Mouse (Mus musculus): ENCODE measurements around the gene Rhox11. TPM values are rescaled to one million over a fixed set of nuclear protein-coding genes. Genes with fewer than 3 reads are reported as not detected.
"Not testable (repeated sequence)": the region's sequence is repeated elsewhere in the genome, so short reads cannot be mapped to it uniquely, and the experiment has no call there.

Gene Rhox11
- total RNA-seq (2021) = not detected
- long read RNA-seq, experiment 1 = 0 reads
- long read RNA-seq, experiment 2 = 0 reads

DNA sequence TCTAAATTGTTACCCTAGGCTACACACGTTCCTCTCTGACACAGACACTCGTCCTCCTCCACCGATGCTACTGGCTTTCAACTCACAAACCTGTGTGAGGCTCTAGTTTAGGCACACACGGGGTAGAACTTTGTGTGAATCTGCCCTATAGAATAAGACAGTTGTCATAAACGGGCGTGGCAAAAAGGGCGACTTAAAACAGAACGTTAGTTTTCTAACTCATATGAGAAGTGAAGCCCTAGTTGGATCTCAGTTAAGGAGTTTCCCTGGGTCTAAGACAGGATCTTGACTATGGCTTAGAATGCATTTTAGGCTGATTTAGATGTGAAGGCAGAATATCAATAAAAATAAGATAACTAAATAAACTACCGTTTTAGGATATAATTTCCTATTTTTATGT is at the start of gene Rhox11:
TSS of gene Rhox11 (minus strand) at position 101 of the 400 bp plus-strand sequence.
- DNase-seq = no peak
- Histone ChIP-seq H3K4me3 (no peak within 1 kb of the TSS), H3K27ac (no peak within 1 kb of the TSS)
- TF ChIP-seq CTCF (IDR thresholded peaks at IDR 0.05) = no peak
- intact Hi-C loops (cut with DNase I) = no loop called here

DNA sequence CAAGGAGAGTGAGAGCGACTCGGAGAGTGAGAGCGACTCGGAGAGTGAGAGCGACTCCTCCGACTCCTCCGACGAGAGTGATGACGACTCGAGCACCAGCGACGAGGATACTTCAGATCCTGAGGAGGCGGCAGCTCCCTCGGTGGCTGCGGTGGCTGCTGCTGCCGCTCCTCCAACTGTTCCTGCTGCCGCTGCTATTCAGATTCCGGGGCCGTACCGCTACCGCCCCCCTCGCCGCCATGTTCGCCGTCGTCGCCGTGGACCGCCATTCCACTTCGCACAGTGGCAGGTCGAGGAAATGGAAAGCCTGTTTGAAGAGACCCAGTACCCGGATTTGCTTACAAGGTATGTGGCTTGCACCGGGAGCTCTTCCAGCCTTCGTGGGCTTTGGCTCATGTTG is 36.5 kb upstream of the Rhox11 start:
- DNase-seq = no peak
- TF ChIP-seq CTCF (IDR thresholded peaks at IDR 0.05) = no peak
- H3K4me3 ChIP-seq = no peak overlapping the region
- H3K27ac ChIP-seq = no peak overlapping the region
- intact Hi-C loops (cut with DNase I) = no loop called here

DNA sequence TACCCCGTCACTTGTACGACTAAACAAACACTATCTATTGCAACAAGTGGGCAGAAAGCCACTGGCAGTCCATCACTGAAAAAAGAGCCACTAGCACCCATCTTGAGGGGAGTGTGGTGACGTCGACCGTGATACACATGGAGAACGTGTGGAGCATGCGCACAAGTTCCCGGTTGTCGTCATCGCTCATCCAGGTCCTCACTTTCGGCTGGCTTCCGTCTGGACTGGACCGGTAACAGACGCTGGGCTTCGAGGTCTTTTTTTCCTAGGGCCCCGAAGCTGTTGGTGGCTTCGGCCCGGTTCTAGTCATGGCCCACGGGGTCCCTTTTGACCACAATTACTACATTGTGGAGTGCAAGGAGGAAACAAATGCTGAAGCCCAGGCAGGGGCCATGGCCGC is 36.0 kb upstream of the Rhox11 start, which contains the start of gene Rhox13:
TSS of gene Rhox13 (plus strand) at position 238 of the 400 bp plus-strand sequence.
- no peak for DNase-seq
- no peak within 1 kb of the TSS for H3K27ac ChIP-seq
- intact Hi-C loops (cut with DNase I) = no loop called here
- H3K4me3 ChIP-seq = no peak within 1 kb of the TSS
- no peak for TF ChIP-seq CTCF (IDR thresholded peaks at IDR 0.05)

- Histone ChIP-seq H3K4me3 (no peak within 1 kb of the TSS), H3K27ac (no peak within 1 kb of the TSS)
- DNase-seq = no peak
- intact Hi-C loops (cut with DNase I) = no loop called here
- TF ChIP-seq CTCF (IDR thresholded peaks at IDR 0.05) = no peak
Observed at GRCm38 (mm10) chrX:38110807-38111206, 25.9 kb upstream of the Rhox11 start, which contains the start of gene Rhox12. Gene Rhox12, minus strand, starts transcription at chrX:38110907.

DNA sequence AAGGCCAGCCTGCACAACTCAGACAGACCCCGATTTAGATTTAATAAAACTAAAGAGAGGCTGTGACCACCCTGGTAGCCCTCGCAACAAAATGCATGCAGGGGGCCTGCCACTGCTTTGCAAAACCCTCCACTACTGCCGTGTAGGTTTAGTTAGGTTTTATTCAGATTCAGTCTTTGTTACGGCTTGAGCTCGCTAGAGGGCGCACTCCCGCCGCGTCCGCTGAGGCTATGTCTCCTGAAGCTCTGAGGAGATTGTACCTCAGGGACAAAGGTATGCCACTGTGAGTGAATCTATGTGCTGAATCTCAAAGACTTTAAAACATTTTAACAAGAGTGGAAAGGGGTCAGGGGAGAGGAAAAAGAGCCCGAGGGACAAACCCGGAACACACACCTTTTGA is 715 bp downstream of the Rhox11 start:
- TF ChIP-seq CTCF (IDR thresholded peaks at IDR 0.05) = peak; percentile 68
- DNase-seq = peak; percentile 43
- intact Hi-C loops (cut with DNase I) = loop anchor here (1.0 kb wide), 1 partner anchor 97 kb away; no protein-coding TSS in a partner anchor
- H3K27ac ChIP-seq = no peak overlapping the region
- no peak overlapping the region for H3K4me3 ChIP-seq

DNA sequence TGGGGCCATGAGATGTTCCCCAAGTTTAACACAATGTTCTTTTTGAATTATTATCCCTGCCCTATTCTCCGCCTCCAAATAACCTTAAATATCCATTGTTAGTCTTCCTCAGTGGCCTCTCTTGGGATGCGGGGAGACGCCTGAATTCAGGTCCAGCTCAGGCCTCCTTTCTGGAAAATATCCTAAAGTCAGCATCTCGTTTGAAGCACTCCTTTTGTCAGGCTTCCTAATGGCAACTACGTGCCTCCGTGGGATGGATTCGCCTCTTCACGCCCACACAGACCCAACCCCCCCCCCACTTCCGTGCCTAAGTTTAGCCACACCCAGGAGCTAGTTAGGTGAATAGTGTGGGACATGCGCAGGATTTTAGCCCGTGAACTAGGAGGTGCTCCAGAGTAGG is 18.8 kb downstream of the Rhox11 start, which contains the start of gene Rhox10:
TSS of gene Rhox10 (plus strand) at position 301 of the 400 bp plus-strand sequence.
- TF ChIP-seq CTCF (IDR thresholded peaks at IDR 0.05) = no peak
- no peak for DNase-seq
- Histone ChIP-seq H3K4me3 (no peak within 1 kb of the TSS), H3K27ac (no peak within 1 kb of the TSS)
- intact Hi-C loops (cut with DNase I) = no loop called here

DNA sequence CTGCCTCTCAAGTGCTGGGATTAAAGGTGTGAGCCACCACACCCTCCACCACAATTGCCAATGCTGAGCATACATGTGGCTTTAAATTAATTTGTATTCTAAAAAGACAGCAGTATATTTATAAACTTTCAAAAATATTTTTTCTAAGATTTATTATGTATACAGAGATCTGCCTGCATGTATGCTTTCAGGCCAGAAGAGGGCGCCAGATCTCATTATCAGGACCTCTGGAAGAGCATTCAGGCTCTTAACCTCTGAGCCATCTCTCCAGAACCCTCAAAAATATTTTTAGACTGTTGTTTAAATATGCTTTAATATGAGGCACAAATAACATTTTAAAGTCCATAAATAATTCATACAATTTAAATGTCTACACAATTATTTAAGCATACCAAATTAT is 23.4 kb downstream of the Rhox11 start:
- H3K4me3 ChIP-seq = no peak overlapping the region
- H3K27ac ChIP-seq = no peak overlapping the region
- peak; percentile 71 for TF ChIP-seq CTCF (IDR thresholded peaks at IDR 0.05)
- no peak for DNase-seq
- intact Hi-C loops (cut with DNase I) = no loop called here

DNA sequence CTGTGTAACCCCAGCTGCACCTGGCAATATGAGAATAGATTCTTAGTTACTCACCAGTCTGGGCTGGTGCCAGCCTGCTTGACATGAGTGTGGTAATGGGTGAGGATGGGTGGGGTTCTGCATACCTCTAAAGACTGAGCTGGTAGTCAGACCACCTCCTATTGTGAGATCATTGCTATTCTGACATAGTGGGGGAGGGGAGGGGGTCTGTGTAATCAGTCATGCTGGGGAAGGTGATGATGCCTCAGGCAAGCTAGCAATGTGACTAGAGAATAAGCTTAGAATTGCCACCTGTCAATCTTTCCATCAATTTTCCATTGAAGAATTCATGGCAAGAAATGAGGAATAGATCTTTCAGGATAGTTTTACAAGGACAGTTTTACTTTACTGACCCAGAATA is 41.9 kb downstream of the Rhox11 start, which contains the start of gene Btg1-ps2:
TSS of gene Btg1-ps2 (minus strand) at position 101 of the 400 bp plus-strand sequence.
- H3K4me3 ChIP-seq; intact Hi-C loops (cut with DNase I); DNase-seq; H3K27ac ChIP-seq: not testable (repeated sequence)

GRCm38 (mm10) chrX:38039666-38040065 is 45.3 kb downstream of the Rhox11 start:
- H3K27ac ChIP-seq = no peak overlapping the region
- intact Hi-C loops (cut with DNase I) = no loop called here

GRCm38 (mm10) chrX:38033841-38034240 is 51.1 kb downstream of the Rhox11 start:
- intact Hi-C loops (cut with DNase I) = no loop called here
- Histone ChIP-seq H3K4me3 (no peak overlapping the region), H3K27ac (no peak overlapping the region)
- DNase-seq = no peak
- no peak for TF ChIP-seq CTCF (IDR thresholded peaks at IDR 0.05)

More at GRCm38 (mm10) chrX:38039666-38040065, 45.3 kb downstream of the Rhox11 start:
- no peak for DNase-seq
- no peak overlapping the region for H3K4me3 ChIP-seq
- TF ChIP-seq CTCF (IDR thresholded peaks at IDR 0.05) = no peak

Other genes starting within 250 kb of the Rhox11 start
- gene Rhox8, start 206.2 kb downstream of the Rhox11 start, total RNA-seq (2021) = not detected
- not detected for gene Rhox7b, start 187.9 kb downstream of the Rhox11 start, total RNA-seq (2021)
- gene Rhox9, start 183.4 kb downstream of the Rhox11 start, total RNA-seq (2021) = not detected
- not detected for gene Btg1-ps1, start 66.3 kb downstream of the Rhox11 start, total RNA-seq (2021)
- gene Btg1-ps2, start 42.0 kb downstream of the Rhox11 start, total RNA-seq (2021) = not detected
- gene Rhox10, start 18.7 kb downstream of the Rhox11 start, total RNA-seq (2021) = not detected
- not detected for gene Rhox12, start 25.8 kb upstream of the Rhox11 start, total RNA-seq (2021)
- gene Rhox13, start 36.1 kb upstream of the Rhox11 start, total RNA-seq (2021) = not detected
- gene Zbtb33, start 104.7 kb upstream of the Rhox11 start, total RNA-seq (2021) = 1 to 10 TPM; 5.7 to 7.7 TPM
- under 1 TPM; 0.28 to 0.61 TPM for gene Tmem255a, start 167.3 kb upstream of the Rhox11 start, total RNA-seq (2021)
- gene Atp1b4, start 231.0 kb upstream of the Rhox11 start, total RNA-seq (2021) = 1 to 10 TPM; 1.5 to 5.6 TPM

Measured in gastrocnemius, adult 2 months (tissue).